Comparison of ENCODE assay signal across 8 mouse cellular contexts in the genomic region with DNA sequence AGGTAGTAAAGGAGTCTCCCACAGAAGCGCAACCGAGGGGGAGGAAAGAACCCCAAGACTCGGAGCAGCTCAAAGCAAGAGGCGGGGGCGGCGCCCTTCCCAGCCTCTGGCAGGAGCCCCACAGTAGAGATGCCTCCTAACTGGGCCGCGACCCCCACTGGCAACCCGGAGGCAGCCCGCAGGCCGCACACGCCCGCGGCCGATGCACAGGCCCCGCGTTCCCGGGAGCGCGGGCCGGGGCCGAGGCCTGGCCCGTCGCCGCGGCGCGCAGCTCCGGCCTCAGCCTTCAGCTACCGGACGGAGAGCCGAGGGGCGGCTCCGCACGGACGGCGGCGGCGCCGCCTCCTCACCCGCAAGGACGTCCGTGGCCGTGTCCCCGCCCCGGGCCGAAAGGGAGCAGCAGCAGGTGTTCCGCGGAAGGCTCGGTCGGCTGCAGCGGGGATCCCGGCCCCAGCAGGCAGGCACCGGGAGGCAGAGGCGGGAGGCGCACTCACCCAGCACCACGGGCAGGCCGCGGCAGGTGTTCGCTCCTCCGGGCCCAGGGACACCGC. TPM values are rescaled to one million over a fixed set of nuclear protein-coding genes. Genes with fewer than 3 reads are reported as not detected.
DNase-seq lines count a peak whose midpoint lies in the region; ATAC-seq and TF ChIP-seq lines count a peak whose summit lies in the region.

No protein-coding gene starts in this region.

- H3K9me3 ChIP-seq in ES-E14 (ENCODE audit: control insufficient read depth, insufficient read depth, low read depth, low read length) = no peaks in the 10 kb centered on the region
- H3K9me3 ChIP-seq in hindbrain, embryonic 13.5 days = no peaks in the 10 kb centered on the region
- no peaks in the 10 kb centered on the region for H3K9me3 ChIP-seq in neural tube, embryonic 12.5 days

- TF ChIP-seq CTCF in gastrocnemius, adult 2 months (IDR thresholded peaks at IDR 0.05) = no peak

- no peak for DNase-seq in gastrocnemius, adult 2 months
- DNase-seq in gastrocnemius, postnatal 10 days = no peak
- no peak for DNase-seq in ES-E14 (ENCODE audit: low read depth, low spot score)
- DNase-seq in liver = peak; percentile 78
- DNase-seq in MN1 (ENCODE audit: low spot score) = no peak

- peak overlapping the region; percentile 96 for H3K4me3 ChIP-seq in gastrocnemius, adult 2 months
- peak overlapping the region; percentile 83 to 91 for H3K4me3 ChIP-seq in ES-E14 (ENCODE audit: insufficient read depth in 1 of 2, low read depth in 1 of 2, low read length in 2 of 2, poor library complexity in 1 of 2, severe bottlenecking in 1 of 2)
- peak overlapping the region; percentile 95 for H3K4me3 ChIP-seq in hindbrain, embryonic 13.5 days
- H3K4me3 ChIP-seq in neural tube, embryonic 12.5 days = peak overlapping the region; percentile 94

- in situ Hi-C loops in ES-E14 (cut with MboI; ENCODE audit: low sequenced_read_pairs in 2 of 2, unreplicated experiment in 2 of 2) = no loop called here

- peak overlapping the region; percentile 79 for H3K4me2 ChIP-seq in hindbrain, embryonic 13.5 days
- peak overlapping the region; percentile 85 for H3K4me2 ChIP-seq in neural tube, embryonic 12.5 days (replicated peaks)

- peak overlapping the region; percentile 99 for H3K27ac ChIP-seq in gastrocnemius, adult 2 months
- peak overlapping the region; percentile 89 for H3K27ac ChIP-seq in ES-E14 (ENCODE audit: insufficient read depth, low read depth, low read length, poor library complexity, severe bottlenecking)
- peak overlapping the region; percentile 94 for H3K27ac ChIP-seq in hindbrain, embryonic 13.5 days
- peak overlapping the region; percentile 81 for H3K27ac ChIP-seq in neural tube, embryonic 12.5 days

- H3K9ac ChIP-seq in ES-E14 (ENCODE audit: insufficient read depth, low read depth, low read length, poor library complexity, severe bottlenecking) = peak overlapping the region; percentile 92
- H3K9ac ChIP-seq in hindbrain, embryonic 13.5 days = peak overlapping the region; percentile 95
- peak overlapping the region; percentile 94 for H3K9ac ChIP-seq in neural tube, embryonic 12.5 days

- H3K4me1 ChIP-seq in ES-E14 (ENCODE audit: control insufficient read depth in 2 of 2, insufficient read depth in 2 of 2, low read length in 2 of 2, poor library complexity in 1 of 2) = peaks cover 8 to 19% of the 10 kb centered on the region in 2 experiments; a peak in 3 of 4 replicates
- peaks cover 32% of the 10 kb centered on the region for H3K4me1 ChIP-seq in hindbrain, embryonic 13.5 days (replicated peaks)
- H3K4me1 ChIP-seq in neural tube, embryonic 12.5 days = peaks cover 19% of the 10 kb centered on the region

- intact Hi-C loops in gastrocnemius, adult 2 months (cut with DNase I) = loop anchor here (5.0 kb wide), 1 partner anchor 41 kb away; no protein-coding TSS in a partner anchor

- ATAC-seq in erythroblast, adult 5-6 weeks (replicated peaks; ENCODE audit: low FRiP score, poor library complexity, severe bottlenecking) = peak; percentile 58
- peak; percentile 57 for ATAC-seq in hindbrain, embryonic 13.5 days (ENCODE audit: low FRiP score)
- ATAC-seq in neural tube, embryonic 12.5 days (ENCODE audit: low FRiP score, low read depth) = peak; percentile 69

- WGBS in hindbrain, embryonic 13.5 days = under 1% methylated on average over 22 of the region's 62 CpGs
- under 1% methylated on average over 62 of the region's 62 CpGs for WGBS in neural tube, embryonic 12.5 days

- 0 out of 2 replicates have a peak, but pooled peaks cover 3% of the 10 kb centered on the region for H3K36me3 ChIP-seq in ES-E14 (ENCODE audit: control insufficient read depth, insufficient read depth, low read length, poor library complexity, severe bottlenecking)
- H3K36me3 ChIP-seq in hindbrain, embryonic 13.5 days = no peaks in the 10 kb centered on the region
- no peaks in the 10 kb centered on the region for H3K36me3 ChIP-seq in neural tube, embryonic 12.5 days

- no peaks in the 10 kb centered on the region for H3K27me3 ChIP-seq in hindbrain, embryonic 13.5 days
- H3K27me3 ChIP-seq in neural tube, embryonic 12.5 days (replicated peaks) = no peaks in the 10 kb centered on the region

TF ChIP-seq in ES-E14, 5 proteins besides CTCF, POLR2A, EP300 and RAD21:
- no peak for TF ChIP-seq ZNF384 (IDR thresholded peaks at IDR 0.05; ENCODE audit: low read depth, low read length)
- TF ChIP-seq MAFK (IDR thresholded peaks at IDR 0.05; ENCODE audit: insufficient read depth, low read depth, low read length) = no peak
- no peak for TF ChIP-seq ZC3H11A (IDR thresholded peaks at IDR 0.05; ENCODE audit: borderline replicate concordance, low read depth, low read length)
- TF ChIP-seq CHD2 (IDR thresholded peaks at IDR 0.05; ENCODE audit: low read depth, low read length) = no peak
- TF ChIP-seq HCFC1 (IDR thresholded peaks at IDR 0.05; ENCODE audit: borderline replicate concordance, insufficient read depth, low read length) = no peak
TF ChIP-seq in ES-E14: peak in this region for 0.

RNA-seq across cellular contexts. Expression of a gene that starts 0.6 kb away (rescaled TPM):
- total RNA-seq in gastrocnemius, adult 2 months (2021) = 100 to 1,000 TPM; 170 to 229 TPM
- 100 to 1,000 TPM; 286 to 307 TPM for total RNA-seq in gastrocnemius, postnatal 10 days (2021)
- 134 and 168 TPM in 2 replicates for total RNA-seq in ES-E14 (2012; rRNA removed)
- total RNA-seq in erythroblast, adult 5-6 weeks (2015; ENCODE audit: low replicate concordance) = 1.7 and 6.7 TPM in 2 replicates
- total RNA-seq in erythroblast, adult 5-6 weeks (2017; ENCODE audit: low replicate concordance) = 1.7 TPM in 2 replicates
- polyA plus RNA-seq in hindbrain, embryonic 13.5 days (2015; fragmentation: Nextera tagmentation; extraction: Ambion mirVana) = 55.5 and 60.4 TPM in 2 replicates
- 55.6 and 63.4 TPM in 2 replicates for polyA plus RNA-seq in neural tube, embryonic 12.5 days (2016; fragmentation: Nextera tagmentation; extraction: Ambion mirVana)

RNA-seq across cellular contexts. Expression of a gene that starts 27.0 kb away (rescaled TPM):
- total RNA-seq in gastrocnemius, adult 2 months (2021) = 10 to 100 TPM in 1 of 2 experiments, 1 to 10 TPM in 1; 9.3 to 11.9 TPM
- total RNA-seq in gastrocnemius, postnatal 10 days (2021) = 10 to 100 TPM in 1 of 2 experiments, 1 to 10 TPM in 1; 9.2 to 12.8 TPM
- total RNA-seq in ES-E14 (2012; rRNA removed) = 9.2 and 9.9 TPM in 2 replicates
- total RNA-seq in erythroblast, adult 5-6 weeks (2015; ENCODE audit: low replicate concordance) = 0.58 TPM in 1 of 2 replicates, not detected in the other
- 1.0 TPM in 1 of 2 replicates, not detected in the other for total RNA-seq in erythroblast, adult 5-6 weeks (2017; ENCODE audit: low replicate concordance)
- 135 and 143 TPM in 2 replicates for polyA plus RNA-seq in hindbrain, embryonic 13.5 days (2015; fragmentation: Nextera tagmentation; extraction: Ambion mirVana)
- 81.2 and 87.0 TPM in 2 replicates for polyA plus RNA-seq in neural tube, embryonic 12.5 days (2016; fragmentation: Nextera tagmentation; extraction: Ambion mirVana)

RNA-seq across cellular contexts. Expression of a gene that starts 33.4 kb away (rescaled TPM):
- total RNA-seq in gastrocnemius, adult 2 months (2021) = 1 to 10 TPM; 1.0 to 1.4 TPM
- 1 to 10 TPM in 1 of 2 experiments, under 1 TPM in 1; 0.82 to 2.4 TPM for total RNA-seq in gastrocnemius, postnatal 10 days (2021)
- 63.9 and 77.9 TPM in 2 replicates for total RNA-seq in ES-E14 (2012; rRNA removed)
- total RNA-seq in erythroblast, adult 5-6 weeks (2015; ENCODE audit: low replicate concordance) = not detected in 2 replicates
- 0.51 TPM in 1 of 2 replicates, not detected in the other for total RNA-seq in erythroblast, adult 5-6 weeks (2017; ENCODE audit: low replicate concordance)
- 32.1 and 33.3 TPM in 2 replicates for polyA plus RNA-seq in hindbrain, embryonic 13.5 days (2015; fragmentation: Nextera tagmentation; extraction: Ambion mirVana)
- polyA plus RNA-seq in neural tube, embryonic 12.5 days (2016; fragmentation: Nextera tagmentation; extraction: Ambion mirVana) = 18.9 and 24.8 TPM in 2 replicates

RNA-seq across cellular contexts. Expression of a gene that starts 42.7 kb away (rescaled TPM):
- total RNA-seq in gastrocnemius, adult 2 months (2021) = 100 to 1,000 TPM in 1 of 2 experiments, 10 to 100 TPM in 1; 95.0 to 122 TPM
- total RNA-seq in gastrocnemius, postnatal 10 days (2021) = 100 to 1,000 TPM; 211 to 226 TPM
- total RNA-seq in ES-E14 (2012; rRNA removed) = 82.9 and 125 TPM in 2 replicates
- 149 and 157 TPM in 2 replicates for total RNA-seq in erythroblast, adult 5-6 weeks (2015; ENCODE audit: low replicate concordance)
- 238 and 268 TPM in 2 replicates for total RNA-seq in erythroblast, adult 5-6 weeks (2017; ENCODE audit: low replicate concordance)
- polyA plus RNA-seq in hindbrain, embryonic 13.5 days (2015; fragmentation: Nextera tagmentation; extraction: Ambion mirVana) = 279 and 287 TPM in 2 replicates
- polyA plus RNA-seq in neural tube, embryonic 12.5 days (2016; fragmentation: Nextera tagmentation; extraction: Ambion mirVana) = 313 and 363 TPM in 2 replicates

RNA-seq across cellular contexts. Expression of a gene that starts 42.8 kb away (rescaled TPM):
- total RNA-seq in gastrocnemius, adult 2 months (2021) = 10 to 100 TPM; 27.0 to 35.1 TPM
- 10 to 100 TPM; 21.7 to 25.0 TPM for total RNA-seq in gastrocnemius, postnatal 10 days (2021)
- 10.0 and 11.0 TPM in 2 replicates for total RNA-seq in ES-E14 (2012; rRNA removed)
- 6.1 and 9.2 TPM in 2 replicates for total RNA-seq in erythroblast, adult 5-6 weeks (2015; ENCODE audit: low replicate concordance)
- total RNA-seq in erythroblast, adult 5-6 weeks (2017; ENCODE audit: low replicate concordance) = 4.1 and 4.5 TPM in 2 replicates
- 55.0 and 63.3 TPM in 2 replicates for polyA plus RNA-seq in hindbrain, embryonic 13.5 days (2015; fragmentation: Nextera tagmentation; extraction: Ambion mirVana)
- 44.3 and 47.5 TPM in 2 replicates for polyA plus RNA-seq in neural tube, embryonic 12.5 days (2016; fragmentation: Nextera tagmentation; extraction: Ambion mirVana)

Comparison
In these comparisons a context has a peak if more than half of its experiments do, and no peak if none do; other contexts are left out.
1. RNA of a gene that starts 0.6 kb away (total RNA-seq): 286 to 307 TPM in gastrocnemius, postnatal 10 days, 170 to 229 TPM in gastrocnemius, adult 2 months and 134 to 168 TPM in ES-E14; 1.7 to 6.7 TPM in erythroblast, adult 5-6 weeks; every median in the first group is over 10 times any median in the second.
2. RNA of a gene that starts 33.4 kb away (total RNA-seq): 63.9 to 77.9 TPM in ES-E14; 0.82 to 2.4 TPM in gastrocnemius, postnatal 10 days, 1.0 to 1.4 TPM in gastrocnemius, adult 2 months and 0.51 TPM in erythroblast, adult 5-6 weeks; every median in the first group is over 10 times any median in the second.
3. Peak in every context shown above with its lines, with median percentiles within 50 percentile points of each other: H3K27ac ChIP-seq, H3K4me3 ChIP-seq, H3K9ac ChIP-seq and ATAC-seq.